Mouse (Mus musculus): ENCODE measurements around the gene Mier1.

DNA sequence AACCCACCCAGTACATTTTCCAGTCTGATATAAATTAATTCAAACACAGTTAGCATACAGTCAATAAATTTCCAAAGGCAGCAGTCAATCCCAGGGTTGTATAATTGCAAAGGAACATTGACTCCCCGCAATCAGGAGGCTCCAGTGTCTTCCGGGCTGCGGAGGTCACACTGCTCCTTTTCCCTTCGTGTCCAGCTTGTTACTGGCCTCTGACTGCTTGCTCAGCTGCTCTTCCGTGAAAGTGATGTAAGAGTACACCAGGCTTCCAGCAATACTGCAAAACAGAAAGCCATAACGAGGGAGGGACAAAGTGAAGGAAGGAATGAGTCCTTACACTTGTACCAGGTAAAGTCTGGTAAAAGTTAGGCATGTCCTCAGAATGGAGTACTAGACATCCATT, 59.3 kb downstream of the Mier1 start:
- TF ChIP-seq CTCF (IDR thresholded peaks at IDR 0.05; ENCODE audit: control insufficient read depth, insufficient read depth, low read length) = no peak
- no peak for TF ChIP-seq POLR2A (IDR thresholded peaks at IDR 0.05; ENCODE audit: borderline replicate concordance, control insufficient read depth, low read depth, low read length)
